Mouse (Mus musculus) kidney, embryonic 16.5 days (tissue): ENCODE results near the gene Dnm3. TPM values are rescaled to one million over a fixed set of nuclear protein-coding genes. Genes with fewer than 3 reads are reported as not detected.

ENCODE experiments used
- ATAC-seq: fragments of 200-750 bp; cut with Nextera tagmentation; 2 replicates; pipeline ENCODE4 v1.8.0; 2017; ENCODE audit warnings: moderate TSS enrichment; ENCODE audit not compliant: low FRiP score, low TSS enrichment
- H3K27ac ChIP-seq: fragments of 300-500 bp; sonication (generic); 2 replicates; pipeline ENCODE4 v1.5.1; 2014; ENCODE audit warnings: low read length
- H3K27me3 ChIP-seq: fragments of 300-500 bp; sonication (generic); 2 replicates; pipeline ENCODE4 v1.6.1; 2014; ENCODE audit warnings: low read length, control low read depth, mixed read lengths; ENCODE audit not compliant: insufficient read depth
- H3K36me3 ChIP-seq: fragments of 300-500 bp; sonication (generic); 2 replicates; pipeline ENCODE4 v1.6.1; 2014; ENCODE audit warnings: low read length, control low read depth, mixed read lengths; ENCODE audit not compliant: insufficient read depth
- H3K4me1 ChIP-seq: fragments of 300-500 bp; sonication (generic); 2 replicates; pipeline ENCODE4 v1.6.1; 2014; ENCODE audit warnings: low read length, control low read depth, mixed read lengths; ENCODE audit not compliant: insufficient read depth
- H3K4me2 ChIP-seq: fragments of 300-500 bp; sonication (generic); replicated peaks from 2 replicates; pipeline ENCODE4 v1.6.1; 2014; ENCODE audit warnings: low read depth, low read length
- H3K4me3 ChIP-seq: fragments of 300-500 bp; sonication (generic); 2 replicates; pipeline ENCODE4 v1.5.1; 2014; ENCODE audit warnings: mild to moderate bottlenecking, low read length
- H3K9ac ChIP-seq: fragments of 300-500 bp; sonication (generic); replicated peaks from 2 replicates; pipeline ENCODE4 v1.6.1; 2014; ENCODE audit warnings: low read length
- H3K9me3 ChIP-seq: fragments of 300-500 bp; sonication (generic); 2 replicates; pipeline ENCODE4 v1.6.1; 2016; ENCODE audit warnings: low read length, control low read depth
- WGBS: fragments of 180-500 bp; shearing (Covaris S2); extraction: QIAGEN DNeasy Blood & Tissue Kit; methylation state at CpG from one replicate; pipeline ENCODE4 v1.1.7; 2014; 5-methylcytosine and 5-hydroxymethylcytosine counted together
- polyA plus RNA-seq: library from polyadenylated mRNA; unstranded; fragments of >200 nt; fragmentation: Nextera tagmentation; extraction: Ambion mirVana; gene quantifications from 2 replicates; pipeline ENCODE4 v1.2.1, GENCODE M21; 2015

Gene Dnm3
- polyA plus RNA-seq, 1 experiment from 2014 or later: 6.8 TPM

GRCm38 (mm10) chr1:162337170-162337569, 140.7 kb downstream of the Dnm3 start:
- Histone ChIP-seq H3K9ac (no peak overlapping the region), H3K9me3 (no peaks in the 10 kb centered on the region), H3K4me2 (no peak overlapping the region), H3K4me1 (no peaks in the 10 kb centered on the region), H3K27ac (no peak overlapping the region), H3K36me3 (no peaks in the 10 kb centered on the region), H3K4me3 (no peak overlapping the region), H3K27me3 (no peaks in the 10 kb centered on the region)
- no peak for ATAC-seq
- 84% methylated on average over 1 of the region's 1 CpGs for WGBS

GRCm38 (mm10) chr1:162336640-162337039, 141.2 kb downstream of the Dnm3 start:
- Histone ChIP-seq H3K9ac (no peak overlapping the region), H3K27ac (no peak overlapping the region), H3K27me3 (no peaks in the 10 kb centered on the region), H3K4me1 (no peaks in the 10 kb centered on the region), H3K4me2 (no peak overlapping the region), H3K36me3 (no peaks in the 10 kb centered on the region), H3K9me3 (no peaks in the 10 kb centered on the region), H3K4me3 (no peak overlapping the region)
- ATAC-seq: peak; percentile 27; the same call in 1 of the 2 replicates
- 19% methylated on average over 1 of the region's 1 CpGs for WGBS

GRCm38 (mm10) chr1:162336224-162336623, 141.6 kb downstream of the Dnm3 start:
- Histone ChIP-seq H3K27me3 (no peaks in the 10 kb centered on the region), H3K4me3 (no peak overlapping the region), H3K9me3 (no peaks in the 10 kb centered on the region), H3K27ac (no peak overlapping the region), H3K4me1 (no peaks in the 10 kb centered on the region), H3K9ac (no peak overlapping the region), H3K36me3 (no peaks in the 10 kb centered on the region), H3K4me2 (no peak overlapping the region)
- WGBS: 46% methylated on average over 3 of the region's 3 CpGs
- no peak for ATAC-seq

GRCm38 (mm10) chr1:162328673-162329072, 149.2 kb downstream of the Dnm3 start:
- H3K9me3 ChIP-seq: no peaks in the 10 kb centered on the region
- no peaks in the 10 kb centered on the region for H3K27me3 ChIP-seq
- ATAC-seq: no peak
- H3K9ac ChIP-seq: no peak overlapping the region
- no peaks in the 10 kb centered on the region for H3K36me3 ChIP-seq
- WGBS: 46% methylated on average over 4 of the region's 4 CpGs
- no peak overlapping the region for H3K27ac ChIP-seq
- H3K4me3 ChIP-seq: no peak overlapping the region
- no peaks in the 10 kb centered on the region for H3K4me1 ChIP-seq
- no peak overlapping the region for H3K4me2 ChIP-seq

- Histone ChIP-seq H3K4me1 (no peaks in the 10 kb centered on the region), H3K4me2 (no peak overlapping the region), H3K9me3 (no peaks in the 10 kb centered on the region), H3K4me3 (no peak overlapping the region), H3K36me3 (no peaks in the 10 kb centered on the region), H3K9ac (no peak overlapping the region), H3K27ac (no peak overlapping the region), H3K27me3 (no peaks in the 10 kb centered on the region)
- no peak for ATAC-seq
- WGBS: 69% methylated on average over 2 of the region's 2 CpGs
Observed at GRCm38 (mm10) chr1:162327631-162328030, 150.2 kb downstream of the Dnm3 start.

GRCm38 (mm10) chr1:162324412-162324811, 153.4 kb downstream of the Dnm3 start:
- H3K36me3 ChIP-seq: no peaks in the 10 kb centered on the region

GRCm38 (mm10) chr1:162323142-162323541, 154.7 kb downstream of the Dnm3 start:
- no peak overlapping the region for H3K27ac ChIP-seq
- 0 out of 2 replicates have a peak, but pooled peaks cover 5% of the 10 kb centered on the region for H3K4me1 ChIP-seq
- no peaks in the 10 kb centered on the region for H3K36me3 ChIP-seq
- H3K9me3 ChIP-seq: no peaks in the 10 kb centered on the region; the same call in 1 of the 2 replicates
- H3K4me2 ChIP-seq: no peak overlapping the region
- no peaks in the 10 kb centered on the region for H3K27me3 ChIP-seq
- H3K4me3 ChIP-seq: no peak overlapping the region
- 77% methylated on average over 2 of the region's 2 CpGs for WGBS
- no peak overlapping the region for H3K9ac ChIP-seq
- ATAC-seq: no peak

More at GRCm38 (mm10) chr1:162324412-162324811, 153.4 kb downstream of the Dnm3 start:
- no peak for ATAC-seq
- 66% methylated on average over 4 of the region's 4 CpGs for WGBS
- Histone ChIP-seq H3K9ac (no peak overlapping the region), H3K9me3 (no peaks in the 10 kb centered on the region; the same call in 1 of the 2 replicates), H3K4me3 (no peak overlapping the region), H3K27ac (no peak overlapping the region), H3K27me3 (no peaks in the 10 kb centered on the region), H3K4me1 (0 out of 2 replicates have a peak, but pooled peaks cover 5% of the 10 kb centered on the region), H3K4me2 (no peak overlapping the region)

- Histone ChIP-seq H3K9me3 (no peaks in the 10 kb centered on the region), H3K4me3 (peak overlapping the region; percentile 17; the same call in 1 of the 2 replicates), H3K27me3 (0 out of 2 replicates have a peak, but pooled peaks cover 4% of the 10 kb centered on the region), H3K4me1 (no peaks in the 10 kb centered on the region), H3K36me3 (no peaks in the 10 kb centered on the region), H3K4me2 (peak overlapping the region; percentile 36; the same call in 1 of the 2 replicates), H3K27ac (no peak overlapping the region), H3K9ac (peak overlapping the region; percentile 67)
- WGBS: 36% methylated on average over 11 of the region's 11 CpGs
- ATAC-seq: peak; percentile 93
Observed at GRCm38 (mm10) chr1:162313451-162314276, 164.2 kb downstream of the Dnm3 start.

- Histone ChIP-seq H3K4me3 (no peak overlapping the region), H3K36me3 (no peaks in the 10 kb centered on the region), H3K4me2 (no peak overlapping the region), H3K9me3 (no peaks in the 10 kb centered on the region), H3K9ac (no peak overlapping the region), H3K4me1 (no peaks in the 10 kb centered on the region), H3K27ac (no peak overlapping the region), H3K27me3 (0 out of 2 replicates have a peak, but pooled peaks cover 4% of the 10 kb centered on the region)
- 76% methylated on average over 2 of the region's 2 CpGs for WGBS
- no peak for ATAC-seq
Observed at GRCm38 (mm10) chr1:162312621-162313020, 165.2 kb downstream of the Dnm3 start.

GRCm38 (mm10) chr1:162312152-162312551, 165.7 kb downstream of the Dnm3 start:
- Histone ChIP-seq H3K9ac (no peak overlapping the region), H3K36me3 (no peaks in the 10 kb centered on the region), H3K9me3 (no peaks in the 10 kb centered on the region), H3K4me1 (no peaks in the 10 kb centered on the region), H3K27ac (no peak overlapping the region), H3K27me3 (0 out of 2 replicates have a peak, but pooled peaks cover 4% of the 10 kb centered on the region), H3K4me2 (no peak overlapping the region), H3K4me3 (no peak overlapping the region)
- no peak for ATAC-seq
- WGBS: 88% methylated on average over 7 of the region's 7 CpGs
